Mouse (Mus musculus): ENCODE results near the gene Sox5. TPM values are rescaled to one million over a fixed set of nuclear protein-coding genes. Genes with fewer than 3 reads are reported as not detected.

Sox5 gene
- total RNA-seq, 2 experiments from 2014 or later = 3.3 to 3.9 TPM

- no peak for DNase-seq (ENCODE audit: low spot score in 2 of 2)
Measured at GRCm38 (mm10) chr6:143868155-143868685, 913.6 kb downstream of the Sox5 start.

GRCm38 (mm10) chr6:143867029-143867428 is 914.7 kb downstream of the Sox5 start:
- no peak for DNase-seq (ENCODE audit: low spot score in 2 of 2)

GRCm38 (mm10) chr6:143866566-143866965 is 915.2 kb downstream of the Sox5 start:
- DNase-seq (ENCODE audit: low spot score in 2 of 2) = no peak

- DNase-seq (ENCODE audit: low spot score in 2 of 2) = no peak
Measured at GRCm38 (mm10) chr6:143862611-143863110, 919.1 kb downstream of the Sox5 start.

GRCm38 (mm10) chr6:143860036-143860435 is 921.7 kb downstream of the Sox5 start:
- no peak for DNase-seq (ENCODE audit: low spot score in 2 of 2)

- no peak for DNase-seq (ENCODE audit: low spot score in 2 of 2)
Measured at GRCm38 (mm10) chr6:143859535-143859934, 922.2 kb downstream of the Sox5 start.

GRCm38 (mm10) chr6:143858551-143858950 is 923.2 kb downstream of the Sox5 start:
- no peak for DNase-seq (ENCODE audit: low spot score in 2 of 2)

- DNase-seq (ENCODE audit: low spot score in 2 of 2) = no peak
Measured at GRCm38 (mm10) chr6:143857376-143857775, 924.4 kb downstream of the Sox5 start.

- no peak for DNase-seq (ENCODE audit: low spot score in 2 of 2)
Measured at GRCm38 (mm10) chr6:143855421-143855820, 926.4 kb downstream of the Sox5 start.

- no peak for DNase-seq (ENCODE audit: low spot score in 2 of 2)
Measured at GRCm38 (mm10) chr6:143854031-143854430, 927.7 kb downstream of the Sox5 start.

- DNase-seq (ENCODE audit: low spot score in 2 of 2) = no peak
Measured at GRCm38 (mm10) chr6:143845761-143846160, 936.0 kb downstream of the Sox5 start.

- no peak for DNase-seq (ENCODE audit: low spot score in 2 of 2)
Measured at GRCm38 (mm10) chr6:143844701-143844970, 937.1 kb downstream of the Sox5 start.

- no peak for DNase-seq (ENCODE audit: low spot score in 2 of 2)
Measured at GRCm38 (mm10) chr6:143843933-143844700, 937.7 kb downstream of the Sox5 start.

- DNase-seq (ENCODE audit: low spot score in 2 of 2) = no peak
Measured at GRCm38 (mm10) chr6:143841954-143842353, 939.8 kb downstream of the Sox5 start.

- DNase-seq (ENCODE audit: low spot score in 2 of 2) = no peak
Measured at GRCm38 (mm10) chr6:143841109-143841638, 940.6 kb downstream of the Sox5 start.

- no peak for DNase-seq (ENCODE audit: low spot score in 2 of 2)
Measured at GRCm38 (mm10) chr6:143838384-143839076, 943.2 kb downstream of the Sox5 start.

GRCm38 (mm10) chr6:143835331-143835730 is 946.4 kb downstream of the Sox5 start:
- no peak for DNase-seq (ENCODE audit: low spot score in 2 of 2)

- DNase-seq (ENCODE audit: low spot score in 2 of 2) = no peak
Measured at GRCm38 (mm10) chr6:143833986-143834385, 947.8 kb downstream of the Sox5 start.

- no peak for DNase-seq (ENCODE audit: low spot score in 2 of 2)
Measured at GRCm38 (mm10) chr6:143833182-143833558, 948.6 kb downstream of the Sox5 start.

- DNase-seq (ENCODE audit: low spot score in 2 of 2) = no peak
Measured at GRCm38 (mm10) chr6:143832483-143833181, 949.1 kb downstream of the Sox5 start.

GRCm38 (mm10) chr6:143831246-143831645 is 950.5 kb downstream of the Sox5 start:
- no peak for DNase-seq (ENCODE audit: low spot score in 2 of 2)

GRCm38 (mm10) chr6:143830131-143830530 is 951.6 kb downstream of the Sox5 start:
- DNase-seq (ENCODE audit: low spot score in 2 of 2) = no peak
